Mouse (Mus musculus): Measurements from ENCODE around the gene Cpsf2. TPM values are rescaled to one million over a fixed set of nuclear protein-coding genes. Genes with fewer than 3 reads are reported as not detected.
"Not testable (repeated sequence)": the region's sequence is repeated elsewhere in the genome, so short reads cannot be mapped to it uniquely, and the experiment has no call there.

Gene Cpsf2
- polyA plus RNA-seq, 1 experiment from 2014 or later, result 24.7 TPM

DNA sequence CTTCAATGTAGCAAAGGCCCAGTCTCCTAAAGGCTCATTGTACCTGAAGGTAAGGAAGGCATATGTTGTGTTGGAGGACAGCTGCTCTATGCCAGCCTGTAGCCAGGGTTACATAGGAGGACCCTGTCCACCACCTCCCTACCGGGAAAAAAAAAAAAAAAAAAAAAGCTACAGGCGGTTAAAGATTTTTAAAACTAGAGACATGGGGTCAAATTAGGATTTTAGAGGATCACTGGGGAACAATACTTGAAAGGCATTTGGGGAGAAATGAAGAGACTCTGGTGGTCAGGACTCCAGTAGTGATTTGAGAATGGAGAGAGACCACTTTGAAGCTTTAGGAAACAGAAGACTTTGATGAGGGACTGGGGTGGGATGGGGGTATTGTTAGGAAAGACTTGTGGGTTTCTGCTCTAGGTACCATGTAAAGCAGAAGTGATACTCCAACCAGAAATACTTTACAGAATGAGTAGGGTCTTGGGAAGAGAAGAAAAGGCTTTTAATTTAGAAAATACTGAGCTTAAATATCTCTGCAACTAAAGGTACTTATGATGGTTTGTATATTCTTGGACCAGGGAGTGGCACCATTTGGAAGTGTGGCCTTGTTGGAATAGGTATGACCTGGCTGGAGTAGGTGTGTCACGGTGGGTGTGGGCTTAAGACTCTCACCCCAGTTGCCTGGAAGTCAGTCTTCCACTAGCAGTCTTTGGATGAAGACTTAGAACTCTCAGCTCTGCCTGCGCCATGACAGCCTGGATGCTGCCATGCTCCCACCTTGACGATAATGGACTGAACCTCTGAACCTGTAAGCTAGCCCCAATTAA lies 16.6 kb upstream of the Cpsf2 start:
- Histone ChIP-seq H3K4me2 (peak overlapping the region; percentile 48), H3K9ac (peak overlapping the region; percentile 48), H3K4me1 (replicated peaks) (peaks cover 30% of the 10 kb centered on the region), H3K27ac (0 out of 2 replicates have a peak overlapping the region, but pooled peaks have one; percentile 11), H3K4me3 (replicated peaks) (peak overlapping the region; percentile 94; the same call in 1 of the 2 replicates)
- ATAC-seq (ENCODE audit: low read depth); H3K9me3 ChIP-seq (replicated peaks); H3K36me3 ChIP-seq; H3K27me3 ChIP-seq; DNase-seq: not testable (repeated sequence)
- 75% methylated on average over 5 of the region's 5 CpGs for WGBS (ENCODE audit: insufficient replicate concordance)

DNA sequence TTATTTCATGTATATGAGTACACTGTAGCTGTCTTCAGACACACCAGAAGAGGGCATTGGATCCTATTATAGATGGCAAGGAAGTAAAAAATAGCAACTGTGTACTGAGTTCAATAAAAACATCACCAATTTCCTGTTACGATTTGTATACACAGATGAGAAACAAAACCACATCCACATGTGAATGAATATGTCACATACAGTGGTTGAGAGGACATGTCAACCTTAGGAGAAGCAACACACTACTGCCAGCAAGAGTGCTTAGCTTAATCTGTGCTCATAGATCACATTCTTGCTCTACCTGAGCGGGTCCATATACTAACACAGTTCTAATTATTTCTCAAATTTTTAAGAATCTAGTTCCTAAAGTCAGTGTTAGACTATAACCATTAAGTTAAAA lies 4.5 kb upstream of the Cpsf2 start:
- Histone ChIP-seq H3K9me3 (replicated peaks) (no peaks in the 10 kb centered on the region), H3K4me3 (replicated peaks) (no peak overlapping the region), H3K4me1 (replicated peaks) (peaks cover 26% of the 10 kb centered on the region), H3K27me3 (no peaks in the 10 kb centered on the region), H3K27ac (no peak overlapping the region), H3K9ac (no peak overlapping the region), H3K36me3 (peaks cover 38% of the 10 kb centered on the region), H3K4me2 (no peak overlapping the region)
- 86% methylated on average over 2 of the region's 2 CpGs for WGBS (ENCODE audit: insufficient replicate concordance)
- ATAC-seq (ENCODE audit: low read depth), result no peak
- no peak for DNase-seq

DNA sequence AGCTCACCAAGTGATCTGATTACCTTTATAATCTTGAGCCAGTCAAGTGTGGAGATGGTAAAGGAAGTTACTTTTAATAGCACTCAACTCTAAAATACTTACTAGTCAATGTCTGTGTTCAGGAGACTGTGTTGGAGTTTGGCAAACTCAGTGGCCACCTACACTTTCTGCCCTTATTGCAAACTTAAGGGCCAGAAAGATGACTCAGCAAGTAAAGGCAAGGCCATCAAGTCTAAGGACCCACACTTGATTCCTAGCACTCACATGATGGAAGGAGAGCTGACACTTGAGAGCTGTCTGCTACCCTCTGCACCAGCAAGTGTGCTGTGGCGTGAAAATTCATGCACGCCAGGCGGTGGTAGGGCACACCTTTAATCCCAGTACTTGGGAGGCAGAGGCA lies 3.6 kb upstream of the Cpsf2 start:
- 83% methylated on average over 3 of the region's 3 CpGs for WGBS (ENCODE audit: insufficient replicate concordance)
- Histone ChIP-seq H3K27ac (no peak overlapping the region), H3K4me3 (replicated peaks) (no peak overlapping the region), H3K4me1 (replicated peaks) (peaks cover 35% of the 10 kb centered on the region), H3K9me3 (replicated peaks) (no peaks in the 10 kb centered on the region), H3K36me3 (peaks cover 32% of the 10 kb centered on the region), H3K27me3 (no peaks in the 10 kb centered on the region), H3K4me2 (no peak overlapping the region), H3K9ac (no peak overlapping the region)
- DNase-seq (no peak), ATAC-seq (ENCODE audit: low read depth) (no peak)

GRCm38 (mm10) chr12:101974571-101974970 lies 1.2 kb upstream of the Cpsf2 start:
- no peaks in the 10 kb centered on the region for H3K9me3 ChIP-seq (replicated peaks)
- no peaks in the 10 kb centered on the region for H3K27me3 ChIP-seq
- peak overlapping the region; percentile 96 for H3K9ac ChIP-seq
- no peak for ATAC-seq (ENCODE audit: low read depth)
- DNase-seq, result no peak
- H3K27ac ChIP-seq, result peak overlapping the region; percentile 89
- H3K4me3 ChIP-seq (replicated peaks), result peak overlapping the region; percentile 93
- peaks cover 57% of the 10 kb centered on the region for H3K4me1 ChIP-seq (replicated peaks)
- peak overlapping the region; percentile 88 for H3K4me2 ChIP-seq
- WGBS (ENCODE audit: insufficient replicate concordance), result 7% methylated on average over 1 of the region's 1 CpGs
- H3K36me3 ChIP-seq, result peaks cover 15% of the 10 kb centered on the region

- no peaks in the 10 kb centered on the region for H3K9me3 ChIP-seq (replicated peaks)
- no peaks in the 10 kb centered on the region for H3K27me3 ChIP-seq
- peak overlapping the region; percentile 89 for H3K27ac ChIP-seq
- peaks cover 13% of the 10 kb centered on the region for H3K36me3 ChIP-seq
- peak overlapping the region; percentile 88 for H3K4me2 ChIP-seq
- peak; percentile 50 for ATAC-seq (ENCODE audit: low read depth)
- H3K4me1 ChIP-seq (replicated peaks), result peaks cover 63% of the 10 kb centered on the region
- WGBS (ENCODE audit: insufficient replicate concordance), result 0% methylated on average over 23 of the region's 23 CpGs
- no peak for DNase-seq
- H3K9ac ChIP-seq, result peak overlapping the region; percentile 96
- H3K4me3 ChIP-seq (replicated peaks), result peak overlapping the region; percentile 93
Observed at GRCm38 (mm10) chr12:101975167-101975600, 604 bp upstream of the Cpsf2 start.

- no peak for ATAC-seq (ENCODE audit: low read depth)
- Histone ChIP-seq H3K4me1 (replicated peaks) (peaks cover 78% of the 10 kb centered on the region), H3K27ac (peak overlapping the region; percentile 89)
Observed at GRCm38 (mm10) chr12:101976651-101977403, 1.0 kb downstream of the Cpsf2 start.

DNA sequence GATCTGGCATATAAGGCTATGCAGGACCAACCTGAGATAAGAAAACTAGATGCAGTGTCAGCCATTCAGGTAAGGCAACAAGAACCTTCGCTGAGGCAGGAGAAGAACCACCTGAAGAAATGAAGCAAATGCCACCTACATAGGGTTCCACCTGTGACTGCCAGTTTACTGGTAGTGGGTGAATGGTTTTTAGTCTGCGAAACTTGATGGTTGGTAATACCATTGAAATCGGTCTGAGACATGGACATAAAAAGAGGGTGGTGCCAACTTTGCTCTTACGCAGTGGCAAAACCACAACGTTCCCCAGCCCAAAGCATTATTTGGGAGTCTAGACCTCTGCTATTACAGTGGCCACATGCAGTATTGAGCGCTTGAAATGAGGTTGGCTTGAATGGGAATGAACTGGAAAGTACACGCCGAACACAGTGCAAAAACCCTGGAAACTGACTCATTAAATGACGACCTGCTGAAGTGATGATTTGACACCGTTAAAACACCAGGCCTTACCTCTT lies 1.7 kb downstream of the Cpsf2 start:
- Histone ChIP-seq H3K4me1 (replicated peaks) (peaks cover 74% of the 10 kb centered on the region), H3K9ac (peak overlapping the region; percentile 96), H3K4me2 (peak overlapping the region; percentile 88), H3K4me3 (replicated peaks) (peak overlapping the region; percentile 93), H3K27me3 (no peaks in the 10 kb centered on the region), H3K27ac (peak overlapping the region; percentile 89), H3K36me3 (peaks cover 15% of the 10 kb centered on the region), H3K9me3 (replicated peaks) (no peaks in the 10 kb centered on the region)
- WGBS (ENCODE audit: insufficient replicate concordance), result 62% methylated on average over 10 of the region's 10 CpGs
- DNase-seq, result no peak
- ATAC-seq (ENCODE audit: low read depth), result no peak

More at GRCm38 (mm10) chr12:101976651-101977403, 1.0 kb downstream of the Cpsf2 start:
- Histone ChIP-seq H3K4me2 (peak overlapping the region; percentile 88), H3K9ac (peak overlapping the region; percentile 96), H3K9me3 (replicated peaks) (no peaks in the 10 kb centered on the region), H3K27me3 (no peaks in the 10 kb centered on the region), H3K4me3 (replicated peaks) (peak overlapping the region; percentile 93), H3K36me3 (peaks cover 15% of the 10 kb centered on the region)
- WGBS (ENCODE audit: insufficient replicate concordance), result 16% methylated on average over 13 of the region's 13 CpGs
- DNase-seq, result no peak

DNA sequence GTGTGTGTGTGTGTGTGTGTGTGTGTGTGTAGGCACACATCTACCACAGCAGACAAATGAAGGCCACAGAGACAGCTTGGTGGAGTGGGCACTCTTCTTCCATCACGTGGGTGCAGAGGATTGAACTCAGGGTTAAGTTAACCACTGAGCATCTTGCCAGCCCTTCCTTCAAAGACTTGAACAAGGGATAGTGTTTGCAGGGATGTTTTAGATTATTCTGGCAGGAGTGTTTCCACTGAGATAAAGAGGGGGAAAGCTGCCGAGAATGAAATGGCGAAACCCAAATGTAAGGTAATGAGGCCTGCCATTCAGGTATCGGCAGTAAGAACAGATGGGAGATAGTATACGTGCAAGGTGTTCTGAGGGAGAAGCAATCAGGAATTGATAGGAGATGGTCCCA lies 2.4 kb downstream of the Cpsf2 start:
- H3K4me2 ChIP-seq, result peak overlapping the region; percentile 88

GRCm38 (mm10) chr12:101978588-101978987 lies 2.8 kb downstream of the Cpsf2 start:
- peak overlapping the region; percentile 88 for H3K4me2 ChIP-seq
- DNase-seq, result no peak
- peaks cover 66% of the 10 kb centered on the region for H3K4me1 ChIP-seq (replicated peaks)
- no peak for ATAC-seq (ENCODE audit: low read depth)
- peaks cover 23% of the 10 kb centered on the region for H3K36me3 ChIP-seq
- no peaks in the 10 kb centered on the region for H3K9me3 ChIP-seq (replicated peaks)
- H3K27me3 ChIP-seq, result no peaks in the 10 kb centered on the region
- peak overlapping the region; percentile 93; the same call in 1 of the 2 replicates for H3K4me3 ChIP-seq (replicated peaks)
- H3K9ac ChIP-seq, result peak overlapping the region; percentile 96; the same call in 1 of the 2 replicates
- peak overlapping the region; percentile 89 for H3K27ac ChIP-seq
- 75% methylated on average over 1 of the region's 1 CpGs for WGBS (ENCODE audit: insufficient replicate concordance)

More for the DNA sequence above, 2.4 kb downstream of the Cpsf2 start:
- Histone ChIP-seq H3K9me3 (replicated peaks) (no peaks in the 10 kb centered on the region), H3K36me3 (peaks cover 21% of the 10 kb centered on the region), H3K9ac (peak overlapping the region; percentile 96), H3K4me1 (replicated peaks) (peaks cover 70% of the 10 kb centered on the region), H3K27me3 (no peaks in the 10 kb centered on the region), H3K27ac (peak overlapping the region; percentile 89), H3K4me3 (replicated peaks) (peak overlapping the region; percentile 93)
- DNase-seq (peak; percentile 37), ATAC-seq (ENCODE audit: low read depth) (0 out of 2 replicates have a peak, but pooled peaks have one; percentile 4)
- WGBS (ENCODE audit: insufficient replicate concordance), result 20% methylated on average over 5 of the region's 5 CpGs

GRCm38 (mm10) chr12:101979213-101979750 lies 3.5 kb downstream of the Cpsf2 start:
- ATAC-seq (ENCODE audit: low read depth), result no peak
- WGBS (ENCODE audit: insufficient replicate concordance), result 34% methylated on average over 8 of the region's 8 CpGs
- Histone ChIP-seq H3K4me3 (replicated peaks) (no peak overlapping the region), H3K4me2 (peak overlapping the region; percentile 32), H3K27me3 (no peaks in the 10 kb centered on the region), H3K9me3 (replicated peaks) (no peaks in the 10 kb centered on the region), H3K27ac (peak overlapping the region; percentile 83), H3K4me1 (replicated peaks) (peaks cover 59% of the 10 kb centered on the region), H3K36me3 (peaks cover 28% of the 10 kb centered on the region), H3K9ac (peak overlapping the region; percentile 58; the same call in 1 of the 2 replicates)
- DNase-seq, result peak; percentile 19

- H3K4me2 ChIP-seq, result peak overlapping the region; percentile 32
- ATAC-seq (ENCODE audit: low read depth), result no peak
- peak overlapping the region; percentile 83 for H3K27ac ChIP-seq
Observed at GRCm38 (mm10) chr12:101980266-101980665, 4.5 kb downstream of the Cpsf2 start.

More at GRCm38 (mm10) chr12:101980266-101980665, 4.5 kb downstream of the Cpsf2 start:
- 0 out of 2 replicates have a peak overlapping the region, but pooled peaks have one; percentile 1 for H3K4me3 ChIP-seq (replicated peaks)
- H3K27me3 ChIP-seq, result no peaks in the 10 kb centered on the region
- H3K36me3 ChIP-seq, result peaks cover 38% of the 10 kb centered on the region
- peak overlapping the region; percentile 58 for H3K9ac ChIP-seq
- peaks cover 52% of the 10 kb centered on the region for H3K4me1 ChIP-seq (replicated peaks)
- WGBS (ENCODE audit: insufficient replicate concordance), result 10% methylated on average over 5 of the region's 5 CpGs
- H3K9me3 ChIP-seq (replicated peaks), result no peaks in the 10 kb centered on the region
- DNase-seq, result no peak
